Mouse (Mus musculus) liver, embryonic 14.5 days (tissue): Measurements from ENCODE around the gene Sik3.

Source experiments
- CTCF ChIP-seq: IDR thresholded peaks from 2 replicates; pipeline ENCODE4 v1.5.1; 2016; ENCODE audit warnings: antibody characterized with exemption, low read depth, control low read depth
- EP300 ChIP-seq: IDR thresholded peaks from 2 replicates; pipeline ENCODE4 v1.6.1; 2016; ENCODE audit warnings: antibody characterized with exemption, low read depth

- TF ChIP-seq CTCF (no peak), EP300 (no peak)
Measured at GRCm38 (mm10) chr9:46235596-46235648, 222.8 kb downstream of the Sik3 start, which contains the start of gene Apoc3.
